Mouse (Mus musculus) embryonic facial prominence, embryonic 15.5 days (tissue): Measurements from ENCODE around the gene Napsa. TPM values are rescaled to one million over a fixed set of nuclear protein-coding genes. Genes with fewer than 3 reads are reported as not detected.

Experiments
- ATAC-seq: fragments of 200-750 bp; cut with Nextera tagmentation; 2 replicates; pipeline ENCODE4 v1.8.0; 2017; ENCODE audit warnings: low read depth, moderate TSS enrichment; ENCODE audit not compliant: insufficient number of reproducible peaks, low FRiP score, low TSS enrichment
- H3K27ac ChIP-seq: fragments of 300-500 bp; sonication (generic); replicated peaks from 2 replicates; pipeline ENCODE4 v1.5.1; 2015; ENCODE audit warnings: mild to moderate bottlenecking, inconsistent platforms
- H3K27me3 ChIP-seq: fragments of 300-500 bp; sonication (generic); 2 replicates; pipeline ENCODE4 v1.6.1; 2015; ENCODE audit warnings: inconsistent platforms
- H3K36me3 ChIP-seq: fragments of 300-500 bp; sonication (generic); 2 replicates; pipeline ENCODE4 v1.6.1; 2015; ENCODE audit warnings: mild to moderate bottlenecking, inconsistent platforms
- H3K4me1 ChIP-seq: fragments of 300-500 bp; sonication (generic); 2 replicates; pipeline ENCODE4 v1.6.1; 2015; ENCODE audit warnings: inconsistent platforms
- H3K4me2 ChIP-seq: fragments of 300-500 bp; sonication (generic); replicated peaks from 2 replicates; pipeline ENCODE4 v1.6.1; 2015; ENCODE audit warnings: mild to moderate bottlenecking, inconsistent platforms
- H3K4me3 ChIP-seq: fragments of 300-500 bp; sonication (generic); replicated peaks from 2 replicates; pipeline ENCODE4 v1.5.1; 2015; ENCODE audit warnings: mild to moderate bottlenecking, inconsistent platforms
- H3K9ac ChIP-seq: fragments of 300-500 bp; sonication (generic); 2 replicates; pipeline ENCODE4 v1.6.1; 2015; ENCODE audit warnings: inconsistent platforms
- H3K9me3 ChIP-seq: fragments of 300-500 bp; sonication (generic); replicated peaks from 2 replicates; pipeline ENCODE4 v1.6.1; 2016; ENCODE audit warnings: inconsistent platforms
- WGBS: fragments of 180-500 bp; shearing (Covaris S2); methylation state at CpG from one replicate; pipeline ENCODE4 v1.1.7; 2015; 5-methylcytosine and 5-hydroxymethylcytosine counted together
- polyA plus RNA-seq: library from polyadenylated mRNA; unstranded; fragments of >200 nt; fragmentation: Nextera tagmentation; extraction: Ambion mirVana; gene quantifications from 2 replicates; pipeline ENCODE4 v1.2.1, GENCODE M21; 2015

The Napsa gene
- polyA plus RNA-seq, 1 experiment from 2014 or later = 2.9 TPM

DNA sequence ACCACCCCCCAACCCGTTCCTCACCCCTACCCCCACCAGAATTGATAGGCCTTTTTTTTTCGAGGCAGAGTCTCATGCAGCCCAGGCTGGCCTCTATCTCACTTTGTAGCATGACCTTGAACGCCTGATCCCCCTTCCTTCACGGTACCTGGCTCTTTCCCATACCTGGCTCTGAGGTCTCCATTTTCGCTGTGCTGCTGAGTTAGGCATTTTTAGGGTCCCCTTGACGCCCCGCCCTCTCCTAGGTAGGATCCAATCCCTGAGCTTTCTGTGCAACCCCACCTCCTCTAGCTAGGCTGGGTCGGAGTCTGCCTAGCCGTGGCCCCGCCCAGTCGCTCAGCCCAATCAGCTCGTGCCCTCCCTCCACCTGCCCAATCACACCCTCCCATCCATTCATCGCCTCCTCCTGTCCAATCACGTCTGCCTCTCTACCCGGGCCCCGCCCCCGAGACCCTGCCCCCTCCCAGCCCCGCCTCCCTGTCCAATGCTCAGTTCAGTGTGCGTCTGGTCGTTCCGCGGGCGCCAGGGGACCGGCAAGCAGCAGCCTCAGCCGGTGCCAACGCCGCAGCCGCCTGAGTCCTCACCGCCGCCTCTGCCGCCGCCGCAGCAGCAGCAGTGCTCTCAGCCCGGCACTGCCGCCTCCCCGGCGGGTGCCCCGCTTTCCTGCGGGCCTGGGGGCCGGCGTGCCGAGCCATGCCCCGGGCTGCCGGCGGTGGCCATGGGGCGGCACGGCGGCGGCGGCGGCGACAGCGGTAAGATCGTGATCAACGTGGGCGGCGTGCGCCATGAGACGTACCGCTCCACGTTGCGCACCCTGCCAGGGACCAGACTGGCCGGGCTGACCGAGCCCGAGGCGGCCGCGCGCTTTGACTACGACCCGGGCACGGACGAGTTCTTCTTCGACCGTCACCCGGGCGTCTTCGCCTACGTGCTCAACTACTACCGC, 18.5 kb downstream of the Napsa start, which contains the start of gene Kcnc3:
Kcnc3 (plus strand) TSS at position 263 of the 946 bp plus-strand sequence.
- ATAC-seq = peak; percentile 95
- under 1% methylated on average over 80 of the region's 80 CpGs for WGBS
- Histone ChIP-seq H3K4me2 (peak within 1 kb of the TSS; percentile 100), H3K27me3 (peaks cover 68% of the 10 kb centered on the region), H3K36me3 (no peaks in the 10 kb centered on the region), H3K9ac (peak within 1 kb of the TSS; percentile 28), H3K27ac (peak within 1 kb of the TSS; percentile 22; the same call in 1 of the 2 replicates), H3K4me1 (peaks cover 56% of the 10 kb centered on the region), H3K9me3 (no peaks in the 10 kb centered on the region), H3K4me3 (peak within 1 kb of the TSS; percentile 60)

DNA sequence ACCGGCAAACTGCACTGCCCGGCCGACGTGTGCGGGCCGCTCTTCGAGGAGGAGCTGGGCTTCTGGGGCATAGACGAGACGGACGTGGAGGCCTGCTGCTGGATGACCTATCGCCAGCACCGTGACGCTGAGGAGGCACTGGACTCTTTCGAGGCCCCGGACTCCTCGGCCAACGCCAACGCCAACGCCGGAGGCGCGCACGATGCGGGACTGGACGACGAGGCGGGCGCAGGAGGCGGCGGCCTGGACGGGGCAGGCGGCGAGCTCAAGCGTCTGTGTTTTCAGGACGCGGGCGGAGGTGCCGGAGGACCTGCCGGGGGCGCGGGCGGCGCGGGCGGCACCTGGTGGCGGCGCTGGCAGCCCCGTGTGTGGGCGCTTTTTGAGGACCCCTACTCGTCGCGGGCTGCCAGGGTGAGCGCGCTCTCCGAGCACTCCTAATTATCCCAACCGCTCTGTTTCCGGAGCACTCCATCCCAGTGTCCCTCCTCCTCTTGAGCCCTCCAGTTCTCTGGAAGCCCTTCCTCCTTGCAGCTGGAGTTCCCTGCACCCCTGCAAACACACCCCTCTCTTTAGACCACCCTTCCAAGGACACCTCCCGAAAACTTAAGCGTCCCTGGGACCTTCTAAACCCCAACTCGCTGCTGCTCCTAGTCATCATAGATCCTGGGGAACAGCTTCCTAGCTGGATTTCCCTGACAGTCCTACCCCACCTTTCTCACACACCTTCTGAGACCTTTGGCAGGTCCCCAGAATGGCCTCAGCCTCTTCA, 19.4 kb downstream of the Napsa start:
- no peaks in the 10 kb centered on the region for H3K36me3 ChIP-seq
- peaks cover 52% of the 10 kb centered on the region for H3K4me1 ChIP-seq
- peaks cover 59% of the 10 kb centered on the region for H3K27me3 ChIP-seq
- H3K9me3 ChIP-seq = no peaks in the 10 kb centered on the region
- under 1% methylated on average over 60 of the region's 60 CpGs for WGBS
- peak overlapping the region; percentile 60 for H3K4me3 ChIP-seq
- H3K4me2 ChIP-seq = peak overlapping the region; percentile 100
- ATAC-seq = no peak
- H3K27ac ChIP-seq = no peak overlapping the region
- H3K9ac ChIP-seq = peak overlapping the region; percentile 28

DNA sequence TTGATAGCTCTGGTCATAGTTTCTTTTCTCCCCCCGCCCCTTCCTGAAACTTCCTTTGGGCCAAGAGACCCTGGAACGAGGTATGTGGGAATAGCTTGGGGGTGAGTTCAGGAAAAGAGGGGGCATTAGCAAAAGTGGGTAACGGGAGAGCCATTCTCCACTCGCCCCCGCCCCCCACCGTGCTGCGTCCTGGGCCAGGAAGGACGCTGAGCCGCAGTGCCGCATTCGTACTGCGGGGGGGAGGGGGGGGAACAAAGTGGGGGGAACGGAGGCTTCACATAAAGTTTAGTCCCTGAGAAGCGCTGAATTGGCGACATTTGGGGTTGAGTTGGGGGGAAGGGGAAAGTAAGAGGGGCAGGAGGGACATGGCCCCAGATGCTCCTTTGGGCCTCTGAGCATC, 20.9 kb downstream of the Napsa start:
- under 1% methylated on average over 15 of the region's 15 CpGs for WGBS
- H3K27me3 ChIP-seq = peaks cover 44% of the 10 kb centered on the region
- H3K27ac ChIP-seq = no peak overlapping the region
- H3K9ac ChIP-seq = no peak overlapping the region
- no peaks in the 10 kb centered on the region for H3K9me3 ChIP-seq
- H3K4me1 ChIP-seq = peaks cover 44% of the 10 kb centered on the region
- H3K4me2 ChIP-seq = no peak overlapping the region
- no peak for ATAC-seq
- H3K36me3 ChIP-seq = no peaks in the 10 kb centered on the region
- peak overlapping the region; percentile 60; the same call in 1 of the 2 replicates for H3K4me3 ChIP-seq

DNA sequence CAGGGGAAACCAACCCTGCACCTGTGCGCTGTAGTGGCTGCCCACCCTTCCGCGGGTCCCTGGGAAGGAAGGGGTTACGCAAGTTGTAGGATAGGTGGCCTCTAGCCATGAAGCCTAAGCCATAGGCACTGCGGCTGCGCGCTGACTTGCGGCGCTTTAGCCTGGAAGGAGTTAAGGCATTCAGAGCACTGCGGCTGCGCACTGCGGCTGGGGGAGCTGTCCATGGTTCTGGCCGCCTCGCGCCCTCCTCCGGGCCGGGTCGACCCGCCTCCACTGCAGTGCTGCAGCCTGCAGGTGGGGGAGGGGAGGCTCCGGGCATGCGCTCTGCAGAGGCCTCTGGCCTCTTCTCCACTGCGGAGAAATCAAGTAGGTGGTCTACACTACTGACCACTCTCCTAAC, 21.6 kb downstream of the Napsa start:
- H3K4me2 ChIP-seq = peak overlapping the region; percentile 34
- H3K4me1 ChIP-seq = peaks cover 37% of the 10 kb centered on the region
- no peaks in the 10 kb centered on the region for H3K9me3 ChIP-seq
- H3K27ac ChIP-seq = no peak overlapping the region
- peaks cover 38% of the 10 kb centered on the region for H3K27me3 ChIP-seq
- WGBS = under 1% methylated on average over 22 of the region's 22 CpGs
- H3K36me3 ChIP-seq = no peaks in the 10 kb centered on the region
- no peak overlapping the region for H3K9ac ChIP-seq
- 0 out of 2 replicates have a peak overlapping the region, but pooled peaks have one; percentile 13 for H3K4me3 ChIP-seq
- no peak for ATAC-seq

DNA sequence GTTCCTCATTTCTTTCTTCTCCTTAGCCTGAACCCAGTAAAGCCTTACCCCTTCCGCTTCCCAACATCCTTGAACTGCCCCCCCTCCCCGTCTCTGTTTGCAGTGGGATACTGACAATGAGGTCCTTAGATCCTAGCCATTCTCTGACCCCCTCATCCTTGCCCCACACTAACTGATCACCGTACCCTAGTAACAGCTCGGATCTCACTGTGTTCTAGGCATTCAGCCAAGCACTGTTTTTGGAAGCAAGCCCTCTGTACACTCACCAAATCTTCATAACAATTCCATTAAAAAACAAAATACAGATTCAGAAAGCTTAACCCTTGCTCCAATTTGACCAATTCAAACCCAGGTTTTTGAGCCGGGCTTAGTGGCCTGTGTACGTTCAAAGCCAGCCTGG, 22.1 kb downstream of the Napsa start:
- Histone ChIP-seq H3K36me3 (no peaks in the 10 kb centered on the region), H3K9ac (no peak overlapping the region), H3K4me3 (no peak overlapping the region), H3K27ac (no peak overlapping the region), H3K4me1 (peaks cover 32% of the 10 kb centered on the region), H3K4me2 (peak overlapping the region; percentile 34; the same call in 1 of the 2 replicates), H3K27me3 (peaks cover 33% of the 10 kb centered on the region), H3K9me3 (no peaks in the 10 kb centered on the region)
- ATAC-seq = no peak
- WGBS = 47% methylated on average over 6 of the region's 6 CpGs

DNA sequence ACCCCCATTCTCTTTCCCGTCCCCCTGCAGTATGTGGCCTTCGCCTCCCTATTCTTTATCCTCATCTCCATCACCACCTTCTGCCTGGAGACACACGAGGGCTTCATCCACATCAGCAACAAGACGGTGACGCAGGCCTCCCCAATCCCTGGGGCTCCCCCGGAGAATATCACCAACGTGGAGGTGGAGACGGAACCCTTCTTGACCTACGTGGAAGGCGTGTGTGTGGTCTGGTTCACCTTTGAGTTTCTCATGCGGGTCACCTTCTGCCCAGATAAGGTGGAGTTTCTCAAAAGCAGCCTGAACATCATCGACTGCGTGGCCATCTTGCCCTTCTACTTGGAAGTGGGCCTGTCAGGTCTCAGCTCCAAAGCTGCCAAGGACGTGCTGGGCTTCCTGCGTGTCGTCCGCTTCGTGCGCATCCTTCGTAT, 23.0 kb downstream of the Napsa start:
- Histone ChIP-seq H3K9ac (no peak overlapping the region), H3K36me3 (no peaks in the 10 kb centered on the region), H3K9me3 (no peaks in the 10 kb centered on the region), H3K27ac (no peak overlapping the region), H3K4me2 (no peak overlapping the region), H3K27me3 (peaks cover 30% of the 10 kb centered on the region), H3K4me3 (no peak overlapping the region), H3K4me1 (peaks cover 24% of the 10 kb centered on the region)
- WGBS = 91% methylated on average over 20 of the region's 20 CpGs
- ATAC-seq = no peak

DNA sequence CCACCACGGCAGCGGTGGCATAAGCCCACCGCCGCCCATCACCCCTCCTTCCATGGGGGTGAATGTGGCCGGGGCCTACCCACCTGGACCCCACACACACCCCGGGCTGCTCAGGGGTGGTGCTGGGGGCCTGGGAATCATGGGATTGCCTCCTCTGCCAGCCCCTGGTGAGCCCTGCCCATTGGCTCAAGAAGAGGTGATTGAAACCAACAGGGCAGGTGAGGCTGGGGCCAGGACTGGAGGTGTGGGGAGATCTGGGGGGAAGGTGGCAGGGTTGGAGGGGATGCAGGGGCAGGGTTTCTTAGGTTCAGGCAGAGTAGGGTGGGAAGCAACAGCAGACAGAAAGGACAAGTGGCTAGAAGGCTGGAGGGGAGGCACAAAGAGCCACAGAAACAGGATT, 23.9 kb downstream of the Napsa start:
- Histone ChIP-seq H3K36me3 (no peaks in the 10 kb centered on the region), H3K4me1 (peaks cover 20% of the 10 kb centered on the region), H3K4me3 (no peak overlapping the region), H3K9ac (no peak overlapping the region), H3K27me3 (peaks cover 32% of the 10 kb centered on the region), H3K9me3 (no peaks in the 10 kb centered on the region), H3K27ac (no peak overlapping the region), H3K4me2 (no peak overlapping the region)
- WGBS = 90% methylated on average over 6 of the region's 6 CpGs
- no peak for ATAC-seq

DNA sequence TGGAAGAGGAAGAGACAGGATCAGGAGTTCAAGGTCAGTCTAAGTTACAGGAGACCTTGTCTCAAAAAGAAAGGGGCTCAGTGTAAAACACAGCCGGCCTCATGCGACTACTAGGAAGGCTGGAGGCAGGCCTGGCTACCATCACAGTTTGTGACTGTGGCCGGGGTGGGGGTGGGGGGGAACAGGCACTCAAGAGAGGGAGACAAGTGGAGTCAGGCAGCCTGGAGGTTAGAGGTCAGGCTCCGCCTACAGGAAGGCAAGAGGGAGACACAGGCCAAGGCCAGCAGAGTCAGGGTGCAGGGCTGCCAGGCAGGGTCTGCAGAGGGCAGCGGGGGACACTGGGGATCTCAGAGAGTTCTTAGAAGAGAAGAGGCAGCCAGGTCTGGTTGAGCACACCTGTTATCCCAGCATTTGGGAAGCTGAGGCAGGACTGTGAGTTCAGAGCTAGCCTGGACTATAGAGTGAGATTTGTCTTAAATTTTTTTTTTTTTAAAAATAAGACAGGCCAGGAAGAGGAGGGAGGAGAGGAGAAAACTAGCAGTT, 24.9 kb downstream of the Napsa start:
- Histone ChIP-seq H3K4me2 (no peak overlapping the region), H3K4me3 (no peak overlapping the region), H3K4me1 (peaks cover 15% of the 10 kb centered on the region), H3K27ac (no peak overlapping the region), H3K9ac (no peak overlapping the region), H3K27me3 (peaks cover 32% of the 10 kb centered on the region), H3K9me3 (no peaks in the 10 kb centered on the region), H3K36me3 (no peaks in the 10 kb centered on the region)
- ATAC-seq = no peak
- 46% methylated on average over 5 of the region's 5 CpGs for WGBS

DNA sequence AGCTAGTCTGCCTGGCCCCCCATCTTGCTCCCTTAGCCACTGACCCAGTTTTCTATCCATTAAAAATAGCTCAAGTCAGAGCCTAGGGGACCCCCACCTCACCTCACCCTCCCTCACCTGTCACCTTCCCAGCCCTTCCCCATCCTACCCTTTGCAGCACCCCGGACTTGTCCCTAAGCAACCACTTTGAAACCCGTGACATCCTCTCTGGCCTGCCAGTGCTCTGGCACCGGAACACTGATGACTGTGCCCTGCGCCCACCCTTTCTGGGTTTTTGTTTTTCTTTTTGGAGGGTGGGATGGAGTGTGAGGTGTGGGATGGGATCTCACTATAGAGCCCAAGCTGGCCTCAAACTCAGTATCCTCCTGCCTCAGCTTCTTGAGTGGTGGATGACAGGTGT, 25.5 kb downstream of the Napsa start:
- 95% methylated on average over 4 of the region's 4 CpGs for WGBS
- Histone ChIP-seq H3K27ac (no peak overlapping the region), H3K9ac (no peak overlapping the region), H3K4me2 (no peak overlapping the region), H3K4me1 (peaks cover 21% of the 10 kb centered on the region), H3K4me3 (no peak overlapping the region), H3K27me3 (peaks cover 32% of the 10 kb centered on the region), H3K36me3 (no peaks in the 10 kb centered on the region), H3K9me3 (no peaks in the 10 kb centered on the region)
- no peak for ATAC-seq

DNA sequence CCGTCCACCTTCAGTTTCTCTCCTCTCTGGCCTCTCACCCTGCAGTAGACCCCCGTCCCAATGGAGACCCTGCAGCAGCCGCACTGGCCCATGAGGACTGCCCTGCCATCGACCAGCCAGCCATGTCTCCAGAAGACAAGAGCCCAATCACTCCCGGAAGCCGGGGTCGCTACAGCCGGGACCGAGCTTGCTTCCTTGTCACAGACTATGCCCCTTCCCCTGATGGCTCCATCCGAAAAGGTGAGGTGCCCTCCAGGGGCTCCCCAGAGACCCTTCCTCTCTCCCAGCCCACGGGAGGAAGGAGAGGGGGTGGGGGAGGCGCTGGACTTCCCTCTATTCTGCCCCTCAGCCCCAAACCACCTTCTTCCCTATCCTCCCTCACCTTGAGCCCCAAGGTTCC, 26.2 kb downstream of the Napsa start:
- Histone ChIP-seq H3K27ac (no peak overlapping the region), H3K9ac (no peak overlapping the region), H3K27me3 (peaks cover 32% of the 10 kb centered on the region), H3K36me3 (no peaks in the 10 kb centered on the region), H3K9me3 (no peaks in the 10 kb centered on the region), H3K4me3 (no peak overlapping the region), H3K4me1 (peaks cover 23% of the 10 kb centered on the region), H3K4me2 (no peak overlapping the region)
- ATAC-seq = no peak
- WGBS = 80% methylated on average over 12 of the region's 12 CpGs

DNA sequence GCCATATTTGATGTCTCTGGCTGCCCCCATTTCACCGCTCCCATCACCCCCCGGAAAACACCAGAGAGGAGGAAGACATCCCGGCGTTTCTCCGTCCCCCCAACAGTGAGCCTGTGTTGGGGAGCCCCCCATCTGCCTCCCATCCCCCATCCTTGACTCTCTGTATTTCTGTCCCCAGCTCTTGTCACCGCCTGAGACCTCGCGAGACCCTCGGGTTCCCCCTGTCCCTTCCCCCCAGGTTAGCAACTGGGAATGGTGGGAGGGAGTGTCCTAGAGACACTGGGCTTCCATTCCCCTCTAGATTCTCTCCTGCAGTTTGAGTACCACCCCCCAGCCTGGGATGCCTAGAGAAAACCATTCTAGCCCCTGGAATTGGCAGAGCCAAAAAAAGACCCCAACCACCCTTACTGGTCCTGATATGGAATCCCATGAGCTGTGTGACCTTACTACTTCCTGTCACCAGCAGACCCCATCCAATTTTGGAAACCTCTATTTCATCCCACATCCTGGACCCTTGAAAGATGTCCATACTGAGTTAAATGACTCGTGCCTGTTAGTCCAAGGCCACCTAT, 28.6 kb downstream of the Napsa start:
- H3K4me3 ChIP-seq = no peak overlapping the region
- H3K9me3 ChIP-seq = no peaks in the 10 kb centered on the region
- H3K36me3 ChIP-seq = no peaks in the 10 kb centered on the region
- H3K9ac ChIP-seq = no peak overlapping the region
- no peak overlapping the region for H3K27ac ChIP-seq
- 84% methylated on average over 10 of the region's 10 CpGs for WGBS
- H3K27me3 ChIP-seq = peaks cover 38% of the 10 kb centered on the region
- no peak for ATAC-seq
- no peak overlapping the region for H3K4me2 ChIP-seq
- H3K4me1 ChIP-seq = peaks cover 29% of the 10 kb centered on the region
